Mouse (Mus musculus) heart, postnatal 0 days (tissue): ENCODE measurements around the gene Zdhhc17. TPM values are rescaled to one million over a fixed set of nuclear protein-coding genes. Genes with fewer than 3 reads are reported as not detected.
A peak's percentile ranks its signal among the peaks of the same experiment; 100 is the strongest.

Source experiments
- ATAC-seq: fragments of 200-750 bp; cut with Nextera tagmentation; 2 replicates; pipeline ENCODE4 v1.8.0; 2017; ENCODE audit warnings: low read depth, moderate number of reproducible peaks, moderate library complexity; ENCODE audit not compliant: insufficient read depth
- DNase-seq: peaks from one replicate; pipeline ENCODE4 v3.0.0-alpha.2; 2016; ENCODE audit warnings: low spot score
- H3K27ac ChIP-seq: fragments of 300-500 bp; sonication (generic); 2 replicates; pipeline ENCODE4 v1.5.1; 2014; ENCODE audit warnings: low read depth, mild to moderate bottlenecking
- H3K27me3 ChIP-seq: fragments of 300-500 bp; sonication (generic); 2 replicates; pipeline ENCODE4 v1.6.1; 2014; ENCODE audit warnings: low read length, mixed read lengths; ENCODE audit not compliant: control insufficient read depth, insufficient read depth
- H3K36me3 ChIP-seq: fragments of 300-500 bp; sonication (generic); replicated peaks from 2 replicates; pipeline ENCODE4 v1.6.1; 2014; ENCODE audit warnings: low read length, mixed read lengths; ENCODE audit not compliant: control insufficient read depth, insufficient read depth
- H3K4me1 ChIP-seq: fragments of 300-500 bp; sonication (generic); 2 replicates; pipeline ENCODE4 v1.6.1; 2014; ENCODE audit warnings: antibody characterized with exemption; ENCODE audit not compliant: control insufficient read depth, insufficient read depth
- H3K4me2 ChIP-seq: fragments of 300-500 bp; sonication (generic); 2 replicates; pipeline ENCODE4 v1.6.1; 2014; ENCODE audit warnings: low read depth, mild to moderate bottlenecking, low read length, moderate library complexity
- H3K4me3 ChIP-seq: fragments of 300-500 bp; sonication (generic); 2 replicates; pipeline ENCODE4 v1.5.1; 2014; ENCODE audit warnings: low read depth, low read length
- H3K9ac ChIP-seq: fragments of 300-500 bp; sonication (generic); replicated peaks from 2 replicates; pipeline ENCODE4 v1.6.1; 2014; ENCODE audit warnings: low read depth, low read length, mixed read lengths
- H3K9me3 ChIP-seq: fragments of 300-500 bp; sonication (generic); replicated peaks from 2 replicates; pipeline ENCODE4 v1.6.1; 2016; ENCODE audit warnings: low read length; ENCODE audit not compliant: control insufficient read depth
- CTCF ChIP-seq: IDR thresholded peaks from 2 replicates; pipeline ENCODE4 v1.5.1; 2016; ENCODE audit warnings: antibody characterized with exemption, control low read depth, low read depth
- EP300 ChIP-seq: IDR thresholded peaks from 2 replicates; pipeline ENCODE4 v1.6.1; 2016; ENCODE audit warnings: antibody characterized with exemption, low read depth
- WGBS: fragments of 180-500 bp; shearing (Covaris S2); extraction: QIAGEN DNeasy Blood & Tissue Kit; methylation state at CpG from one replicate; pipeline ENCODE4 v1.1.7; 2014; 5-methylcytosine and 5-hydroxymethylcytosine counted together
- polyA plus RNA-seq: library from polyadenylated mRNA; unstranded; fragments of >200 nt; fragmentation: Nextera tagmentation; extraction: Ambion mirVana; gene quantifications from 2 replicates; pipeline ENCODE4 v1.2.1, GENCODE M21; 2015
- total RNA-seq: library from RNA; depleted of rRNA; stranded (reverse); fragments of >200 nt; gene quantifications from 2 replicates; pipeline ENCODE4 v1.2.3, GENCODE M21; 2014; ENCODE audit warnings: low replicate concordance

Gene Zdhhc17
- total and polyA plus RNA-seq, 2 experiments from 2014 or later, result 14.9 to 35.5 TPM

DNA sequence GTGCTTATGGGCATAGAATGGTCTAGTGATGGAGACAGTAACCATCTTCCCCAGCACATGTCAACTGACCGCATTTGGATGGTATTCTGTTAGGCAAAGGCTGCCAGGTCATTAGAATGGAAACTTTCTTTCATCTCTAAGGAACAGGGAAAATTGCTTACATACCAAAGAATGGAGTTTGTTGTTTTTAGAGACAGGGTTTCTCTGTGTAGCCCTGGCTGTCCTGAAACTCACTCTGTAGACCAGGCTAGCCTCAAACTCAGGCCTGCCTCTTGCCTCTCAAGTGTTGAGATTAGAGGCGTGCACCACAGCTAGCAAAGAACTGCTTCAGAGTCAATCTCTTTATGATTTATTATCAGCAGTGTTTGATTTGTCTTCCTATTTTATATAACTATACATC, 20.9 kb upstream of the Zdhhc17 start:
- DNase-seq, result no peak
- ATAC-seq, result no peak
- no peaks in the 10 kb centered on the region for H3K4me1 ChIP-seq
- no peak overlapping the region for H3K4me3 ChIP-seq
- H3K9ac ChIP-seq, result 0 out of 2 replicates have a peak overlapping the region, but pooled peaks have one; percentile 23
- H3K27ac ChIP-seq, result no peak overlapping the region
- H3K36me3 ChIP-seq, result no peaks in the 10 kb centered on the region
- H3K9me3 ChIP-seq, result no peaks in the 10 kb centered on the region; the same call in 1 of the 2 replicates
- WGBS, result 79% methylated on average over 2 of the region's 2 CpGs
- peak overlapping the region; percentile 55; the same call in 1 of the 2 replicates for H3K4me2 ChIP-seq
- H3K27me3 ChIP-seq, result no peaks in the 10 kb centered on the region
- TF ChIP-seq EP300 (no peak), CTCF (no peak)

GRCm38 (mm10) chr10:111026106-111026505, 16.2 kb upstream of the Zdhhc17 start:
- no peak overlapping the region for H3K9ac ChIP-seq
- H3K9me3 ChIP-seq, result no peaks in the 10 kb centered on the region; the same call in 1 of the 2 replicates
- no peaks in the 10 kb centered on the region for H3K4me1 ChIP-seq
- H3K36me3 ChIP-seq, result no peaks in the 10 kb centered on the region
- WGBS, result 79% methylated on average over 6 of the region's 6 CpGs
- DNase-seq (no peak), ATAC-seq (no peak)
- H3K4me3 ChIP-seq, result no peak overlapping the region
- no peak overlapping the region for H3K4me2 ChIP-seq
- H3K27me3 ChIP-seq, result no peaks in the 10 kb centered on the region
- no peak for TF ChIP-seq CTCF
- TF ChIP-seq EP300, result no peak
- no peak overlapping the region for H3K27ac ChIP-seq

DNA sequence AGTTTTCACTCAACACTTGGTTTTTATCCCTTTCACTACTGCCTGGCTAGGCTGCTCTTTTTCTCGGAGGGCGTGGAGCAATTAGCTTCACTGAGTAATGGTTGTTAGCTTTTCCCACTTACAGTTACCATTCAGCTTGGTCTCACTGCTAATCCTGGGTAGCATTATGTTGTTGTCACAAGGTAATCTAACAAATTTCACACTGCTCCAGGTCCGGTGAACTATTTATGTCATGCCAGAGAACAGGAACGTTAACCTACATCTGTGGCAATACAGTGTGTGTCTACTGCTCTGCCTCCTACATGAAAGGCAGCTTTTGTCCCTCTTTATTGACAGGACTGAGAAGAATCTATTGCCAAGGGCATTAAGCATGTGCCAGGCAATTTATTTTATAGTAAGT, 14.8 kb upstream of the Zdhhc17 start:
- 66% methylated on average over 4 of the region's 4 CpGs for WGBS
- no peak for DNase-seq
- Histone ChIP-seq H3K4me3 (no peak overlapping the region), H3K27me3 (no peaks in the 10 kb centered on the region), H3K36me3 (no peaks in the 10 kb centered on the region), H3K9ac (no peak overlapping the region), H3K4me2 (no peak overlapping the region), H3K9me3 (no peaks in the 10 kb centered on the region; the same call in 1 of the 2 replicates), H3K27ac (no peak overlapping the region), H3K4me1 (no peaks in the 10 kb centered on the region)
- TF ChIP-seq EP300, result no peak
- no peak for ATAC-seq

DNA sequence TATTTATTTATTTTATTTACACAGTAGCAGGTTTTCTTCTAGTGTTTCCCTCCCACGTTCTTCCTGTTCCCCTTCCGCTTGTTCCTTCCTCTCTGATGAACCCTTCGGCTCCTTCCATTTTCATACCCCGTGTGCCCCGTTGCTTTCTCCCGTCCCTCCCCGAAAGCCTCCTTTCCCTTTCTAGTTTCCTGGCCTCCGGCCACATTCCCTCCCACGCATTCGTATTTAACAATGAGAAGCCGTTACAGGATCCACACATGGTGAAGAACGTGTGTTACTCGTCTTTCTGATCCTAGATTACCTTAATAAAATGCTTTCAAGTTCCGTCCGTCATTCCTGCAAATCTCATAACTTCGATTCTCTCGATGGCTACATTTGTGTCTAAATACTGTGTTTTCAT, 4.5 kb upstream of the Zdhhc17 start:
- 0 out of 2 replicates have a peak overlapping the region, but pooled peaks have one; percentile 22 for H3K4me2 ChIP-seq
- H3K9me3 ChIP-seq, result no peaks in the 10 kb centered on the region
- H3K36me3 ChIP-seq, result no peaks in the 10 kb centered on the region
- no peak overlapping the region for H3K4me3 ChIP-seq
- WGBS, result 64% methylated on average over 17 of the region's 17 CpGs
- TF ChIP-seq CTCF (no peak), EP300 (no peak)
- no peak for DNase-seq
- no peak overlapping the region for H3K9ac ChIP-seq
- ATAC-seq, result no peak
- H3K4me1 ChIP-seq, result no peaks in the 10 kb centered on the region
- H3K27ac ChIP-seq, result no peak overlapping the region
- no peaks in the 10 kb centered on the region for H3K27me3 ChIP-seq

DNA sequence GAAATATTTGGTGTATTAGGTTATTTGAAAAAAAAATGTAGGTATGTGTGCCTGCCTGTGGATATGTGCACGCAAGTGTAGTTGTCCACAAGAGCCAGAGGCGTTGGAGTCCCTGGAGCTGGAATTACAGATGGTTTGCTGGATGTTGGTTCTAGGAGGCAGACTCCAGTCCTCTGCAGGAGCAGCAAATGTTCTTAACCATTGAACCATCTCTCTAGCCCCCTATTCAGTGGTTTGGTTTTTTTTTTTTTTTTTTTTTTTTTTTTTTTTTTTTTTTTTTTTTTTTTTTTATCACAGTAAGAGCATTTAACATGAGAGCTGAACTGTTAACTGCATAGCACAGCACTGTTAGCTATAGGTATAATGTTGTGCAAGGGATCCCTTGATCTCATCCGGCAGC, 3.3 kb upstream of the Zdhhc17 start:
- no peak for DNase-seq
- no peak overlapping the region for H3K27ac ChIP-seq
- no peak for ATAC-seq
- H3K9ac ChIP-seq, result no peak overlapping the region
- H3K4me2 ChIP-seq, result no peak overlapping the region
- no peaks in the 10 kb centered on the region for H3K9me3 ChIP-seq
- no peak for TF ChIP-seq EP300
- TF ChIP-seq CTCF, result no peak
- WGBS, result 96% methylated on average over 3 of the region's 3 CpGs
- no peaks in the 10 kb centered on the region for H3K4me1 ChIP-seq
- no peak overlapping the region for H3K4me3 ChIP-seq
- no peaks in the 10 kb centered on the region for H3K36me3 ChIP-seq
- H3K27me3 ChIP-seq, result no peaks in the 10 kb centered on the region

DNA sequence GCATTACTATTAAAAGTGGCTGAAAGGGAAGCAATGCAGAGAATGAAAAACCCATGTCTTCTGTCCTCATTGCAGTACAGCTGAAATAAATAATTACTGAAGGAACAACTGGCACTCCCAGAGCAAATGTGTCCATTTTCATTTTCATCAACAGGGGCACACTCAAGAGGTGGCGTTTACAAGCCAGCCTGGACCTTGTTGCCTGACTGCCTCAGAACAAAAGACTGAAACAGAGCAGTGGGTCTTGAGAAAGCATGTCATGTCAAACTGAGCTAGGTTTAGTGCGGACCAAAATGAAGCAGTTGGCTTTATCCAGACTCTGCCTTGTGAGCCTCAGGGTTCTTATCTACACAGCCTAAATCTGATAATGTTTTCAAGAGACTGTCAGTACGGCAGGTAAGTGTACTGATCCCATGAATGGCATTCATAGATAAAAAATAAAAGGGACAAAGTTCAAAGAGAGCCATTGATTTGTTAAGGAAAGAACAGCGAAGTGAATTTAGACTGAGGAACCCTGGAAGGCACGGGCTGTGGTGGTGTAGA, 2.6 kb upstream of the Zdhhc17 start:
- ATAC-seq, result no peak

More for the DNA sequence above, 2.6 kb upstream of the Zdhhc17 start:
- Histone ChIP-seq H3K9me3 (no peaks in the 10 kb centered on the region), H3K9ac (no peak overlapping the region), H3K27me3 (no peaks in the 10 kb centered on the region), H3K4me3 (no peak overlapping the region), H3K4me2 (no peak overlapping the region), H3K36me3 (no peaks in the 10 kb centered on the region), H3K4me1 (no peaks in the 10 kb centered on the region), H3K27ac (no peak overlapping the region)
- no peak for DNase-seq
- WGBS, result 71% methylated on average over 5 of the region's 5 CpGs
- TF ChIP-seq EP300, result no peak
- no peak for TF ChIP-seq CTCF
